Mouse (Mus musculus) urinary bladder, postnatal 25 days (tissue): ENCODE measurements around the gene Krt16.
A peak's percentile ranks its signal among the peaks of the same experiment; 100 is the strongest.

ENCODE experiments used
- DNase-seq: peaks from one replicate; pipeline ENCODE4 v3.0.0; 2022; ENCODE audit warnings: low spot score

The Krt16 gene

GRCm38 (mm10) chr11:100248852-100249465 lies at the start of gene Krt16:
TSS of gene Krt16 (minus strand) at chr11:100248902.
- no peak for DNase-seq

DNA sequence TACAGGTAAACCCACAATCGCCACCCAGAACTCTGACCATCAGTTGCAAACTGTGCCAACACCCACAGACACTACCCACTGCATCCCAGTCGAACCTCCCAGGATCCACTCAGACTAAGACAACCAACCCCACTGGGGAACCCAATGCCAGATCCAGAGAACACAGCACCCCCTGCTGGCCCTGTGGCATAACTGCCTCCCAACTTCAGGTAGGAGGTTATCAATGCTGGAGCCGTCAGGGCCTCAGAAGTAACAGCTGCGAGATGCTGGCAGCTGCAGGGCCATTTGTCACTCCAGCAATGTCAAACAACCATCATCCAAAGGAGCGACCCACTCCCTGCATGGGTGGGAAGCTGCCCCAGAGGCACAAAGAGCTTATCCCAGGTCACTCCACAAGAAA lies 49.1 kb upstream of the Krt16 start:
- no peak for DNase-seq

- peak; percentile 91 for DNase-seq
These were observed 46.6 kb upstream of the Krt16 start for GRCm38 (mm10) chr11:100295308-100295707.

GRCm38 (mm10) chr11:100292884-100293283 lies 44.2 kb upstream of the Krt16 start:
- DNase-seq, result no peak

GRCm38 (mm10) chr11:100290235-100290634 lies 41.5 kb upstream of the Krt16 start:
- no peak for DNase-seq

DNA sequence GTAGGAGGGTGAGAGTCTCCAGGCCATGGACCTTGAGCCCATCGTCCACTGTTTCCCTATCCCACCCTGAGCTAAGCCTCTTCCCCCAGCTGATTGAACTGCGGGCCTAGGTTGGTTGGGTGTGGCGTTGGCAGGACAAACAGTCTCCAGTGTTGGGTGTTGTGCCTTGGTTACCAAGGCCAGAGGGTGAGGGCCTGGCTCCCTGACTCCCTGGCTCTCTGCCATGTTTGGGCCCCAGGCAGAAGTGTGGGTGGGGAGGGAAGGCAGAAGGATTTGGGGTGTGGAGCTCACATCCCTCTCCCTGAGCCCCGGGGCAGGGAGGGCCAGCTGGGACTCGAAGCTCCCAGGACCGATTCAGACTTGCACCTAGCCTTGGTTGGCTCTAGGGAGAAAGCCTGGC lies 40.2 kb upstream of the Krt16 start:
- DNase-seq, result peak; percentile 76

DNA sequence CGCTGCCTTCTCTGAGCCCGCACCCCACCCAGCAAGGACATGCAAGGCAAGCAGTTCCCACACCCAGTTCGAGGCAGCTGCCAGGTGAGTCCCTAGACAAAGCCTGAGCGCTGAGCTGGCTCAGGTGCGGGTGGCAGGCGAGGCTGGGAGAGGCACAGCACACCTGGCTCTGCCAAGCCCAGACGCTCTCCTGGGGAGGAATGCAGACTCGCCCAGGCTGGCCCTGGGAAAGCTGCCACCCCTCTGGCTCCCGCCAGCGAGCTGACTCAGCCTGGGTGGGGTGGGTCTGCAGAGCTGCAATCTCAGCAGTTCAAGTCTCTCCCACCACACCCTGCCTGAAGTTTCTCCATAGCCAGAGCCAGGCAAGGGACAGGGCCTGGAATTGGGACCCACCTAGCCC lies 38.3 kb upstream of the Krt16 start:
- DNase-seq, result peak; percentile 78

- DNase-seq, result no peak
These were observed 36.3 kb upstream of the Krt16 start for GRCm38 (mm10) chr11:100284988-100285387.

- DNase-seq, result peak; percentile 93
These were observed 33.8 kb upstream of the Krt16 start for GRCm38 (mm10) chr11:100282549-100282948.

- DNase-seq, result peak; percentile 91
These were observed 33.2 kb upstream of the Krt16 start for GRCm38 (mm10) chr11:100281596-100282544.

DNA sequence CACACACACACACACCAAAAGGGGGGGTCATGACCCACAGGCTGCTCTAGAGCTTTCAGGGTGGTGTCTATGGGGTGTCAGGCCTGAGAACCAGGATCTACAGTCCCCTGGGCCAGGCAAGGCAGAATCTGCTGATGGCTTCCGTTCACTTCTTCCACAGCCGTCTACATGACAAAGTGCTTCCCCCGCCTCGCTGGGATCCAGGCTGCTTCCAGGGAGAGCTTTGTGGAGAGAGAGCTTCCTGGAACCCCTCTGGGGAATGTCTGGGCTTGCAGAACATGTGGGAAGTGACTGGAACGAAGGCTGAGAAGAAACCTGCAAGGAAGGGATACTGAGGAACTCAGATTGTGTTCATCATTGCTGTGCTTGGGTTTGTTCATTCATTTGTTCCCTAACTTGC lies 30.1 kb upstream of the Krt16 start:
- DNase-seq, result no peak

GRCm38 (mm10) chr11:100277726-100278480 lies 29.2 kb upstream of the Krt16 start:
- DNase-seq, result no peak

DNA sequence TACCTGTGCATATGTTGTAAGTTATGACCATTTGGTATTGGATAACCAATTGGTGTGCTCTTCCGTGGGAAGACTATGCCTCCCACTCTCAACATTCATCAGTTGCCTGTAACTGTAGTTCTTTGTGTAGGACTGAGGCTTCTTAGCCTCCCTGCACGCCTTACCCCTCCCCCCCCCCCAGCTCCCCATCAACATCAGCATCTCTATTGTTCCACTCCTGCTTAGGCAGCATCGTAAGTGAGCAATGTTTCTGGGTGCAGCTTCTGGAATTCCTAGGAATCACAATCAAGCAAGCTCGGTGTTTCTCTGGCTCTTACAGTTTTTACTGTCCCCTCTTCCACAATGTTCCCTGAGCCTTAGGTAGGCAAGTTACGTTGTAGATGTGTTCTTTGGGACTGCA lies 26.8 kb upstream of the Krt16 start:
- DNase-seq, result no peak

DNA sequence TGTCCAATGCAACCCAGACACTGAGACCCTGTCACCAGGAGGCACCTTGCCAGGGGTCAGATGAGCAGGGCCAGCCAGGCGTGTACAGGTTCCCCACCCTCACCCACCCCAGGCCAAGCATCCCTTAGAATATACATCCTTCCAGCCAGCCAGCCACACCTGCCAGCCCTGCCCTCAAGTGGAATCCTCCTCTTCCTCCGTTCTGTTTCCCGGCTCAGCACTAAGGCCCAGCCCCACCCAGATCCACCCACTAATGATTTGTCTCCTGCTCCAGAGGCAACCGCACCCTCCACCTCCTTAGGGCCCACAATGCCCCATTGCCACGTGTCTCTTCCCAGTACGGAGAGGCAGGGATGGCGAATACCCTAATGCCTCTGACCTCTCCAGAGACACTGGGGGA lies 26.0 kb upstream of the Krt16 start:
- DNase-seq, result no peak

DNA sequence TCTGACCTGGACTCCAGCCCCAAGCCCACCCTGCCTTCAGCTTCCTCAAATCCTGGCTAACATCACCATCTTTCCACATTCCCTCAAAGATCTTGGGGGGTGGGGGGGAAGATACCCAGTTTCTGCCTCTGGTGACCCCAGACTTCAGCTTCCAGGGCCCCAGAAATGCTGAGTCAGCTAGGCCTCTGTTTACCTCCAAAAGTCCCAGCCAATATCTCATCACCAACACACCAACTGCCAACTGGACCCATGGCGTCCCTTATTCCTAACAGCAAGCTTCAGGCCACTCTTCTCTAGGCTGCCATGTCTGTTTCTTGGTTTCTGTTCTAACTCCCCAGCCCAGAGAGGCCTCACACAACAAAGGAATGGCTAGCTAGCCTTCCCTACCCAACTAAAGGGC lies 23.2 kb upstream of the Krt16 start:
- no peak for DNase-seq

DNA sequence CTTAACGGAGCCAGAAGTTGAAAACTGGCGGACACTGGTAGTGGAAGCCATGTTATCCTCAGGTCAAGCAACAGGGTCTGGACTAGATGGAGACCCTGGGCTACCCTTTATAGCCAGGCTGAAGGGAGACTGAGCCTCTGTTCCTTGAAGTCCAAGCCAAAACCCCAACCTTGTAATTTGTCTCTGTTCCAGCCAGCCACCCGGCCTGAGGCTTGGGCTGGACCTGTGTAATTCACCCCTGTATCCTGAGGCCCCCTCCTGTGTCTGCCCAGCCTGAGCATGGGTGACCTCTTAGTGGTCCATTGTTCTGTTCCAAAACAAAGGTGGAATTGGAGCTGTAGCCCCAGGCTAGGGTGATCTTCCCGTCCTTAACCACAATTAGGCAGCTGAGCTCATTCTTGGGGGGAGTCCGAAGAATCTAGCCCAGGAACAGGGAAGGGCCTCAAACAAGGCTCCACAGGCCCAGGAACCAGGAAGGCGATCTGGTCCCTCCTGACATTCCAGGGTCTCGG lies 21.2 kb upstream of the Krt16 start, which contains the start of gene Krt42:
Gene Krt42 (minus strand): TSS at position 51 of the 512 bp plus-strand sequence.
- DNase-seq, result no peak

GRCm38 (mm10) chr11:100262058-100262980 lies 13.6 kb upstream of the Krt16 start:
- no peak for DNase-seq

DNA sequence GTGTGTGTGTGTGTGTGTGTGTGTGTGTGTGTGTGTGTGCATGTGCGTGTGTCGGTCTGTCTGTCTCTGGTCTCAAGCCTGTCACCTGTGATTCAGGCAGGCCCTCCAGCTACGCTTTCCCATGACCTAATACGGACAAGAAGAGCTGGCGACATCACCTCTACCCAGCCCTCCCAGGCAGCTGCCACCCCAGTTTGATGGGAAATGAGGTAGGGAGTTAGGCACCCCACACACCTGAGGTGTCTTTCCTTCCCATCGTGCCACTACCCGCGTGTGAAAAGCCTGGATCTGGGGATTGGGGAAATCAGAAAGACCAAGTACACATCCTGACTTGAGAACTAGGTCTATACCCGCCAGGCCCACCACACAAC lies 12.5 kb upstream of the Krt16 start:
- DNase-seq, result no peak

DNA sequence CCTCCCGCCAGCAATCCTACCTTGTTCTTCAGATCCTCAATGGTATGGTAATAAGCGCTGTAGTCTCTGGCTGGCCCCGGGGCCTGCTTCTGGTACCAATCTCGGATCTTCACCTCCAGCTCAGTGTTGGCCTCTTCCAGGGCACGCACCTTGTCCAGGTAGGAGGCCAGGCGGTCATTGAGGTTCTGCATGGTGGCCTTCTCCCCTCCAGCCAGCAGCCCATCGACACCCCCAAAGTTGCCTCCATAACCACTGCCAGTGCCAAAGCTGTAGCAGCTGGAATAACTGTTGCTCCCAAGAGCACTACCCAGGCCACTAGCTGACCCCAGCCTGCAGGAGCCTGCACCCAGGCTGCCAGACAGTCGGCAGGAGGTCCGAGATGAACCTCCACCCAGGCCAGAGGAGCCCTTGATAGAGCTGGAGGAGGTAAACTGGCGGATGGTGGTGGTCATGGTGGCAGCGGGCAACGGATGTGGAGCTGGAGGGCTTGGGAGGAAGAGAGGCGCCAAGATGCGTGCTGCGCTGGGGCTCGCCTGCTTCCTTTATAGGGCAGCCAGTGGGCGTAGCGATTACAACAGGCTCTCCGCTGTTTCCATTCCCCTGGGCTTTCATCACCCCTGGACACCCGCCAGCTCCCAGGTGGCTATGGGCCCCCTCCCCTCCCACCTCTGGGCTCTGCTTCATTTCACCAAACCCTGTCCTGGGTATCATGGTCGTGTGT lies 12.0 kb upstream of the Krt16 start, which contains the start of gene Krt17:
Gene Krt17 (minus strand): TSS at position 516 of the 721 bp plus-strand sequence.
- DNase-seq, result no peak

DNA sequence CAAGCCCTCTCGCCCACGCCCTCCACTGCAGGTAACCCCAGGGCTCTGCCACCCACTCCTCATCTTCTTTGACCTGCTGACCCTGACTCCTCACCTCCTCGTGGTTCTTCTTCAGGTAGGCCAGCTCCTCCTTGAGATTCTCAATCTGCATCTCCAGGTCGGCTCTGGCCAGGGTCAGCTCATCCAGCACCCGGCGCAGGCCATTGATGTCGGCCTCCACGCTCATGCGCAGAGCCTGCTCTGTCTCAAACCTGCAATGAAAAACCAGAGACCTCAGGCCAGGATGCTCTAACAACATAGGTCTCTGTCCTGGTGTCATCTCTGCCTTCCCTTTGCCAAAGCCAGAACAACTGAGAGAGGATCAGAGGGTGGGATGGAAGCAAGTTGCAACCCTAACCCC lies 10.4 kb upstream of the Krt16 start:
- DNase-seq, result no peak

DNA sequence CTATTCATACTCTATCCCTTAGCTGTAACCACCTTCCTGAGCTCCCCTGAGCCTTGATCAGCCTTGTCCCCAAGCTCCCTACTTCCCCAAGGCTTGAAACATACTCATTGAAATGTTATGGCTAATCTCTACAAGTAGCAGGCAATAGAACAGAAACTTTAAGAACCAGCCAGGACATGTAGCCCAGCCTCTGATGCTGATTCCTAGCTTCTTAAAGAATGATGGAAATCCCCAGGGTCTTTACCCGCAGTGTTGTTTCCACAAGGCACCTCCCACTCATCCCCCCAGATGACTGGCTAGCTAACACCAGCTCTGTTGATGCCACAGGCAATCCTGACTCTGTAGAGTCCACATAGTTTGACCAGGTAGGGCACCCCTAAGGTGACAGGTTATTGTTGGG lies 9.3 kb upstream of the Krt16 start:
- no peak for DNase-seq
